Mouse (Mus musculus): ENCODE results near the gene Arsb.

GRCm38 (mm10) chr13:93987611-93988010, 216.2 kb downstream of the Arsb start:
- TF ChIP-seq CTCF (IDR thresholded peaks at IDR 0.05; ENCODE audit: insufficient read depth, low read depth, low read length) (no peak), POLR2A (IDR thresholded peaks at IDR 0.05; ENCODE audit: insufficient read depth, low read depth, low read length) (no peak)
